In genomic region chr8:70775851-70776495, GRCm38 (mm10) we compare ENCODE assay signal across 7 mouse cellular contexts. TPM values are rescaled to one million over a fixed set of nuclear protein-coding genes. Genes with fewer than 3 reads are reported as not detected.
DNase-seq lines count a peak whose midpoint lies in the region; ATAC-seq lines count a peak whose summit lies in the region.

No protein-coding gene starts in this region.

- H3K36me3 ChIP-seq in lung, embryonic 15.5 days = peaks cover 40% of the 10 kb centered on the region
- peaks cover 75% of the 10 kb centered on the region for H3K36me3 ChIP-seq in embryonic facial prominence, embryonic 10.5 days (replicated peaks)
- peaks cover 13% of the 10 kb centered on the region; the same call in 1 of the 2 replicates for H3K36me3 ChIP-seq in hindbrain, embryonic 11.5 days (ENCODE audit: control insufficient read depth, insufficient read depth, low read length)
- peaks cover 66% of the 10 kb centered on the region for H3K36me3 ChIP-seq in midbrain, embryonic 12.5 days

- H3K27ac ChIP-seq in lung, embryonic 15.5 days = peak overlapping the region; percentile 99
- H3K27ac ChIP-seq in embryonic facial prominence, embryonic 10.5 days (replicated peaks) = peak overlapping the region; percentile 96
- peak overlapping the region; percentile 47; the same call in 1 of the 2 replicates for H3K27ac ChIP-seq in hindbrain, embryonic 11.5 days (ENCODE audit: low read depth, low read length)
- H3K27ac ChIP-seq in midbrain, embryonic 12.5 days (replicated peaks) = peak overlapping the region; percentile 97

- WGBS in lung, embryonic 15.5 days = 2% methylated on average over 34 of the region's 34 CpGs
- WGBS in embryonic facial prominence, embryonic 10.5 days = 3% methylated on average over 34 of the region's 34 CpGs
- 5% methylated on average over 33 of the region's 34 CpGs for WGBS in hindbrain, embryonic 11.5 days
- 3% methylated on average over 34 of the region's 34 CpGs for WGBS in midbrain, embryonic 12.5 days

- H3K4me1 ChIP-seq in lung, embryonic 15.5 days = peaks cover 48% of the 10 kb centered on the region
- H3K4me1 ChIP-seq in embryonic facial prominence, embryonic 10.5 days = peaks cover 42% of the 10 kb centered on the region
- peaks cover 7% of the 10 kb centered on the region for H3K4me1 ChIP-seq in hindbrain, embryonic 11.5 days (replicated peaks; ENCODE audit: control insufficient read depth, insufficient read depth, low read length)
- peaks cover 38% of the 10 kb centered on the region for H3K4me1 ChIP-seq in midbrain, embryonic 12.5 days

- peak overlapping the region; percentile 96 for H3K9ac ChIP-seq in lung, embryonic 15.5 days
- H3K9ac ChIP-seq in hindbrain, embryonic 11.5 days (ENCODE audit: low read depth, low read length) = peak overlapping the region; percentile 96
- peak overlapping the region; percentile 96 for H3K9ac ChIP-seq in midbrain, embryonic 12.5 days (replicated peaks)

- no peaks in the 10 kb centered on the region for H3K9me3 ChIP-seq in lung, embryonic 15.5 days
- H3K9me3 ChIP-seq in embryonic facial prominence, embryonic 10.5 days = no peaks in the 10 kb centered on the region
- no peaks in the 10 kb centered on the region for H3K9me3 ChIP-seq in hindbrain, embryonic 11.5 days (ENCODE audit: control insufficient read depth, low read length)
- no peaks in the 10 kb centered on the region for H3K9me3 ChIP-seq in midbrain, embryonic 12.5 days

- peak overlapping the region; percentile 85 for H3K4me2 ChIP-seq in lung, embryonic 15.5 days
- peak overlapping the region; percentile 93 for H3K4me2 ChIP-seq in hindbrain, embryonic 11.5 days (replicated peaks; ENCODE audit: low read depth, low read length)
- H3K4me2 ChIP-seq in midbrain, embryonic 12.5 days (replicated peaks) = peak overlapping the region; percentile 91

- peak overlapping the region; percentile 84 for H3K4me3 ChIP-seq in lung, embryonic 15.5 days
- H3K4me3 ChIP-seq in embryonic facial prominence, embryonic 10.5 days = peak overlapping the region; percentile 82
- H3K4me3 ChIP-seq in hindbrain, embryonic 11.5 days (ENCODE audit: low read depth, low read length) = peak overlapping the region; percentile 85
- peak overlapping the region; percentile 81 for H3K4me3 ChIP-seq in midbrain, embryonic 12.5 days

- DNase-seq in lung, postnatal 25 days (ENCODE audit: low spot score) = no peak
- no peak for DNase-seq in embryonic facial prominence, embryonic 10.5 days (ENCODE audit: low spot score)
- DNase-seq in hindbrain, embryonic 11.5 days (ENCODE audit: low spot score) = peak; percentile 41
- DNase-seq in urinary bladder, postnatal 14 days (ENCODE audit: low spot score) = no peak
- no peak for DNase-seq in natural killer cell, adult 2 months (ENCODE audit: low spot score in 2 of 2)

- peak; percentile 5 for ATAC-seq in lung, embryonic 15.5 days (ENCODE audit: borderline replicate concordance, extremely low read depth, low FRiP score, low TSS enrichment)
- ATAC-seq in hindbrain, embryonic 11.5 days (ENCODE audit: low FRiP score) = no peak; the same call in 1 of the 2 replicates
- no peak for ATAC-seq in midbrain, embryonic 12.5 days (ENCODE audit: low FRiP score, low read depth)

- no peaks in the 10 kb centered on the region for H3K27me3 ChIP-seq in lung, embryonic 15.5 days
- H3K27me3 ChIP-seq in embryonic facial prominence, embryonic 10.5 days (replicated peaks; ENCODE audit: low read depth, poor library complexity, severe bottlenecking) = no peaks in the 10 kb centered on the region
- no peaks in the 10 kb centered on the region; the same call in 1 of the 2 replicates for H3K27me3 ChIP-seq in hindbrain, embryonic 11.5 days (ENCODE audit: control insufficient read depth, insufficient read depth, low read length)
- H3K27me3 ChIP-seq in midbrain, embryonic 12.5 days = 0 out of 2 replicates have a peak, but pooled peaks cover 4% of the 10 kb centered on the region

RNA-seq across cellular contexts. Expression of gene Pik3r2, which starts 0.5 kb away (rescaled TPM):
- polyA plus RNA-seq in lung, embryonic 15.5 days (2015; fragmentation: Nextera tagmentation; extraction: Ambion mirVana) = 56.1 and 56.8 TPM in 2 replicates
- 79.2 and 79.8 TPM in 2 replicates for polyA plus RNA-seq in embryonic facial prominence, embryonic 10.5 days (2016; fragmentation: Nextera tagmentation; extraction: Ambion mirVana)
- polyA plus RNA-seq in hindbrain, embryonic 11.5 days (2014; fragmentation: Nextera tagmentation; extraction: Ambion mirVana) = 31.5 and 36.5 TPM in 2 replicates
- 73.4 and 74.6 TPM in 2 replicates for polyA plus RNA-seq in midbrain, embryonic 12.5 days (2016; fragmentation: Nextera tagmentation; extraction: Ambion mirVana)

RNA-seq across cellular contexts. Expression of gene Mpv17l2, which starts 15.2 kb away (rescaled TPM):
- polyA plus RNA-seq in lung, embryonic 15.5 days (2015; fragmentation: Nextera tagmentation; extraction: Ambion mirVana) = 35.4 and 36.2 TPM in 2 replicates
- polyA plus RNA-seq in embryonic facial prominence, embryonic 10.5 days (2016; fragmentation: Nextera tagmentation; extraction: Ambion mirVana) = 28.2 and 34.5 TPM in 2 replicates
- polyA plus RNA-seq in hindbrain, embryonic 11.5 days (2014; fragmentation: Nextera tagmentation; extraction: Ambion mirVana) = 38.7 and 40.6 TPM in 2 replicates
- 35.4 and 37.3 TPM in 2 replicates for polyA plus RNA-seq in midbrain, embryonic 12.5 days (2016; fragmentation: Nextera tagmentation; extraction: Ambion mirVana)

RNA-seq across cellular contexts. Expression of gene Rab3a, which starts 21.5 kb away (rescaled TPM):
- 12.8 and 12.9 TPM in 2 replicates for polyA plus RNA-seq in lung, embryonic 15.5 days (2015; fragmentation: Nextera tagmentation; extraction: Ambion mirVana)
- 13.6 and 16.2 TPM in 2 replicates for polyA plus RNA-seq in embryonic facial prominence, embryonic 10.5 days (2016; fragmentation: Nextera tagmentation; extraction: Ambion mirVana)
- 91.5 and 94.3 TPM in 2 replicates for polyA plus RNA-seq in hindbrain, embryonic 11.5 days (2014; fragmentation: Nextera tagmentation; extraction: Ambion mirVana)
- 98.9 and 102 TPM in 2 replicates for polyA plus RNA-seq in midbrain, embryonic 12.5 days (2016; fragmentation: Nextera tagmentation; extraction: Ambion mirVana)

RNA-seq across cellular contexts. Expression of gene Mast3, which starts 28.9 kb away (rescaled TPM):
- 13.6 and 15.8 TPM in 2 replicates for polyA plus RNA-seq in lung, embryonic 15.5 days (2015; fragmentation: Nextera tagmentation; extraction: Ambion mirVana)
- polyA plus RNA-seq in embryonic facial prominence, embryonic 10.5 days (2016; fragmentation: Nextera tagmentation; extraction: Ambion mirVana) = 12.4 and 13.9 TPM in 2 replicates
- polyA plus RNA-seq in hindbrain, embryonic 11.5 days (2014; fragmentation: Nextera tagmentation; extraction: Ambion mirVana) = 11.2 and 12.3 TPM in 2 replicates
- 17.1 and 18.0 TPM in 2 replicates for polyA plus RNA-seq in midbrain, embryonic 12.5 days (2016; fragmentation: Nextera tagmentation; extraction: Ambion mirVana)

RNA-seq across cellular contexts. Expression of gene Il12rb1, which starts 32.3 kb away (rescaled TPM):
- polyA plus RNA-seq in lung, embryonic 15.5 days (2015; fragmentation: Nextera tagmentation; extraction: Ambion mirVana) = 0.16 and 0.27 TPM in 2 replicates
- not detected in 2 replicates for polyA plus RNA-seq in embryonic facial prominence, embryonic 10.5 days (2016; fragmentation: Nextera tagmentation; extraction: Ambion mirVana)
- 0.08 TPM in 1 of 2 replicates, not detected in the other for polyA plus RNA-seq in hindbrain, embryonic 11.5 days (2014; fragmentation: Nextera tagmentation; extraction: Ambion mirVana)
- 0.08 TPM in 1 of 2 replicates, not detected in the other for polyA plus RNA-seq in midbrain, embryonic 12.5 days (2016; fragmentation: Nextera tagmentation; extraction: Ambion mirVana)

Comparison
In these comparisons a context has a peak if more than half of its experiments do, and no peak if none do; other contexts are left out.
1. H3K27ac ChIP-seq: peak in every context shown above with its lines; median percentile 99 in lung, embryonic 15.5 days; 97 in midbrain, embryonic 12.5 days; 96 in embryonic facial prominence, embryonic 10.5 days; 47 in hindbrain, embryonic 11.5 days.